Mouse (Mus musculus) hindbrain, embryonic 10.5 days (tissue): ENCODE data around the gene Tln1. TPM values are rescaled to one million over a fixed set of nuclear protein-coding genes. Genes with fewer than 3 reads are reported as not detected.

Experiments
- DNase-seq: peaks from one replicate; pipeline ENCODE4 v3.0.0-alpha.2; 2017; ENCODE audit warnings: low spot score
- H3K27ac ChIP-seq: fragments of 300-500 bp; sonication (generic); 2 replicates; pipeline ENCODE4 v1.5.1; 2016; ENCODE audit warnings: mild to moderate bottlenecking, moderate library complexity
- H3K27me3 ChIP-seq: fragments of 300-500 bp; sonication (generic); 2 replicates; pipeline ENCODE4 v1.6.1; 2016; ENCODE audit warnings: mild to moderate bottlenecking; ENCODE audit not compliant: poor library complexity, insufficient read depth, severe bottlenecking
- H3K36me3 ChIP-seq: fragments of 300-500 bp; sonication (generic); 2 replicates; pipeline ENCODE4 v1.6.1; 2016; ENCODE audit warnings: mild to moderate bottlenecking, moderate library complexity
- H3K4me1 ChIP-seq: fragments of 300-500 bp; sonication (generic); replicated peaks from 2 replicates; pipeline ENCODE4 v1.6.1; 2016; ENCODE audit warnings: mild to moderate bottlenecking
- H3K4me3 ChIP-seq: fragments of 300-500 bp; sonication (generic); 2 replicates; pipeline ENCODE4 v1.5.1; 2016; ENCODE audit warnings: mild to moderate bottlenecking, moderate library complexity
- H3K9me3 ChIP-seq: fragments of 300-500 bp; sonication (generic); 2 replicates; pipeline ENCODE4 v1.6.1; 2016; ENCODE audit warnings: mild to moderate bottlenecking, moderate library complexity
- WGBS: fragments of 180-500 bp; shearing (Covaris S2); methylation state at CpG from one replicate; pipeline ENCODE4 v1.1.7; 2016; 5-methylcytosine and 5-hydroxymethylcytosine counted together
- polyA plus RNA-seq: library from polyadenylated mRNA; unstranded; fragments of >200 nt; fragmentation: Nextera tagmentation; extraction: Ambion mirVana; gene quantifications from 2 replicates; pipeline ENCODE4 v1.2.1, GENCODE M21; 2016

Gene Tln1
- polyA plus RNA-seq, 1 experiment from 2014 or later, result 58.9 TPM

DNA sequence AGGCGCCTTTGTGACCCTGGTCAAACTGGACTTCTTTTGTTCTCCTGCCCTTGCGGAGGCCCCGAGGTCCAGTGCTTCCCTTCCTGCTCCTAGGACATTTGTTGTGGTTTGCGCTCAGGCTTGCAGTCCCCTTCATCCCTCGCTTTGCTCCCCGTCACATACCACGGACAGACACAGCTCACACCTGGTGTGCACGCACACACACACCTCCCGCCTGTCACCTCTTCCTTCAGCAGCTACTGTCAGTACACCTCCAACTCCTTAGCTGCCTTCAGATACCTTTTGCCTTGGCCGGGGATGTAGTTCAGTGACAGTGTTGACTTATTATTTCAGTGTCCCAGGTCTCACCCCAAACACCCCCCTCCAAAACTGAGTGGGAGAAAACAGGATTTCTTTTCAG, 23.2 kb upstream of the Tln1 start:
- WGBS, result 48% methylated on average over 10 of the region's 10 CpGs

GRCm38 (mm10) chr4:43584444-43585416, 22.2 kb upstream of the Tln1 start, which contains the start of gene Msmp:
Gene Msmp, minus strand, starts transcription at chr4:43584494.
- Histone ChIP-seq H3K4me1 (peaks cover 32% of the 10 kb centered on the region), H3K4me3 (no peak within 1 kb of the TSS), H3K27ac (peak within 1 kb of the TSS; percentile 8; the same call in 1 of the 2 replicates), H3K9me3 (no peaks in the 10 kb centered on the region), H3K36me3 (peaks cover 51% of the 10 kb centered on the region), H3K27me3 (no peaks in the 10 kb centered on the region)
- WGBS, result 68% methylated on average over 12 of the region's 12 CpGs
- DNase-seq, result no peak

More for the DNA sequence above, 23.2 kb upstream of the Tln1 start:
- peaks cover 29% of the 10 kb centered on the region for H3K4me1 ChIP-seq
- H3K36me3 ChIP-seq, result peaks cover 44% of the 10 kb centered on the region
- peak overlapping the region; percentile 43; the same call in 1 of the 2 replicates for H3K27ac ChIP-seq
- no peaks in the 10 kb centered on the region for H3K9me3 ChIP-seq
- no peak overlapping the region for H3K4me3 ChIP-seq
- DNase-seq, result no peak
- no peaks in the 10 kb centered on the region for H3K27me3 ChIP-seq

DNA sequence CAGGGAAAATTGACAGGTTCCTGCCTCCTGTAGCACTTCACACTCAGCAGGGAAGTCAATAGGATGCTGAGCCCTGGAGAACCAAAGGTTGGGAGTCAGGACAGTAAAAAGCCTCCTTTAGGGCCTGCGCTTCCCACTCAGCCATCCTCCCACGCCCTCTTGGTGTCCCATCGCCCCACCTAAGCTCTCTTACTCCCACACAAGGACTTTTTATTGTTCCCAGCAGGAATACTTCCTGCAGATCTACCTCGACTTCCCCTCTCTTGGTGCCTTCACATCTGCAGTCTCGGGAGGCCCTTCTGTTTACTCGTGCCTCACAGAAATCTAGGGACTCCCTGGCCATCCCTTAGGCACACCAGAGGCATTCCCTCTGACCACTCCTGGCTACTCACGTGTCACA, 20.9 kb upstream of the Tln1 start:
- H3K27me3 ChIP-seq, result no peaks in the 10 kb centered on the region
- peaks cover 51% of the 10 kb centered on the region for H3K36me3 ChIP-seq
- no peak for DNase-seq
- H3K27ac ChIP-seq, result no peak overlapping the region
- no peaks in the 10 kb centered on the region for H3K9me3 ChIP-seq
- H3K4me3 ChIP-seq, result no peak overlapping the region
- peaks cover 39% of the 10 kb centered on the region for H3K4me1 ChIP-seq
- 68% methylated on average over 7 of the region's 7 CpGs for WGBS

DNA sequence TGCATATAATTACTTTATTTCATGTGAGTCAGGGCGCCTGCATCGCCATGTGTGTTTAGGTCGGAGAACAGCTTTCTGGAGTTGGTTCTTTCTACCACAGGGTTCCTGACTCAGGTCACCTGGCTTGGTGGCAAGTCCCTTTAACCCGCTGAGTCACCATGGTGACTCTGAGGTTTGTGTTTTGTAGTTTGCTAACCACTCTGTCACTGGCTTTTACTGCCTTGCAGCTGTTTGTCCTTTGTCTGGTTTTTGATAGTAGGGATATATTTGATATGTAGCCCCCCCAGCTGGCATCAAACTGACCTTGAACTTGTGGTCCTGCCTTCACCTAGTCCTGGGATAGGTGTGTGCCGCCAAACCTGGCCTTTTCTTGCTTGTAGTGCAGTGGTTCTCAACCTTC, 19.8 kb upstream of the Tln1 start:
- Histone ChIP-seq H3K27ac (no peak overlapping the region), H3K4me1 (peaks cover 48% of the 10 kb centered on the region), H3K36me3 (peaks cover 51% of the 10 kb centered on the region), H3K27me3 (no peaks in the 10 kb centered on the region), H3K4me3 (no peak overlapping the region), H3K9me3 (no peaks in the 10 kb centered on the region)
- DNase-seq, result no peak
- WGBS, result 92% methylated on average over 5 of the region's 5 CpGs

DNA sequence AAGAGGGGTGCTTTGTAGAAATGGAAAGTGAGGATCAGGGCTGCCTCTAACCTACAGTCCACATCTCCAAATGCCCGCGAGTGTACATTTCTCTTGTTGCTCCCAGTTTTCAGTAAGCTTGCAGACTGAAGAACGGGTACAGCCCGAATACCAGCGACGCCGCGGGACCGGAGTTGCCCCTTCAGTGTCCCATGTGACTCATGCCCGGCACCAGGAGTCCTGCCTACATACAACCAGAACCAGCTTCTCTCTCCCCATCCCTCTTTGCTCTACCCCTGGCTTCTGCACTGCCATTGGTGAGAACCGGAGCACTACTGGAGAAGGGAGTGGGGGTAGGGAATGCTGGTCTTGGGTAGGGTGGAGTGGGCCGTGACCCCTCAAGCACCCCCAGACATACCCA, 18.9 kb upstream of the Tln1 start:
- Histone ChIP-seq H3K9me3 (no peaks in the 10 kb centered on the region), H3K36me3 (peaks cover 57% of the 10 kb centered on the region), H3K27ac (no peak overlapping the region), H3K27me3 (no peaks in the 10 kb centered on the region), H3K4me3 (no peak overlapping the region), H3K4me1 (peaks cover 54% of the 10 kb centered on the region)
- WGBS, result 97% methylated on average over 12 of the region's 12 CpGs
- no peak for DNase-seq

- 93% methylated on average over 5 of the region's 5 CpGs for WGBS
- DNase-seq, result no peak
- no peaks in the 10 kb centered on the region for H3K9me3 ChIP-seq
- H3K36me3 ChIP-seq, result peaks cover 58% of the 10 kb centered on the region
- no peak overlapping the region for H3K27ac ChIP-seq
- peaks cover 54% of the 10 kb centered on the region for H3K4me1 ChIP-seq
- no peaks in the 10 kb centered on the region for H3K27me3 ChIP-seq
- no peak overlapping the region for H3K4me3 ChIP-seq
Measured at GRCm38 (mm10) chr4:43580721-43581120, 18.2 kb upstream of the Tln1 start.

- WGBS, result 81% methylated on average over 6 of the region's 6 CpGs
- peaks cover 54% of the 10 kb centered on the region for H3K36me3 ChIP-seq
Measured at GRCm38 (mm10) chr4:43579731-43580130, 17.2 kb upstream of the Tln1 start.

DNA sequence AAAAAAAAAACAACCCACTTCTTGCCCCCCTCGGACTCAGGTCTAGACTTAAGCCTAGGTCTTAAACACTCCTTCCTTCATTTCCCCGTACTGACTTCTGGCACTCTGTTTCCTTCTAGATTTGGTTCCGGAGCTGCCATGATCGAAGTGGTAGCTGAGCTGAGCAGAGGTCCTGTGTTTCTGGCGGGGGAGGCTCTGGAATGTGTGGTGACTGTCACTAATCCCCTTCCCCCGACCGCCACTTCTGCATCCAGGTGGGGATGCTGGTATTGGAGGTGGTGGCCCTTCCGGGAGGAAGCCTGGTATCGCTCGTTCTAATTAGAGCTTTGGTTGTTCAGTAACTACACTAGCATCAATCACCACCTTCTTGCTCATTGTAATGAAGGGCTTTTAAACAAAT, 16.8 kb upstream of the Tln1 start:
- 12% methylated on average over 10 of the region's 10 CpGs for WGBS
- Histone ChIP-seq H3K27me3 (no peaks in the 10 kb centered on the region), H3K4me3 (peak overlapping the region; percentile 93), H3K4me1 (peaks cover 49% of the 10 kb centered on the region), H3K9me3 (no peaks in the 10 kb centered on the region), H3K36me3 (peaks cover 52% of the 10 kb centered on the region), H3K27ac (peak overlapping the region; percentile 96)
- no peak for DNase-seq

More at GRCm38 (mm10) chr4:43579731-43580130, 17.2 kb upstream of the Tln1 start:
- no peaks in the 10 kb centered on the region for H3K27me3 ChIP-seq
- peak overlapping the region; percentile 93 for H3K4me3 ChIP-seq
- no peaks in the 10 kb centered on the region for H3K9me3 ChIP-seq
- no peak for DNase-seq
- H3K4me1 ChIP-seq, result peaks cover 54% of the 10 kb centered on the region
- no peak overlapping the region for H3K27ac ChIP-seq

GRCm38 (mm10) chr4:43578376-43579204, 16.1 kb upstream of the Tln1 start, which contains the start of the genes Rgp1 and Gba2:
Gene Rgp1, plus strand, starts transcription at chr4:43578715.
Gene Gba2, minus strand, starts transcription at chr4:43578873.
- peaks cover 52% of the 10 kb centered on the region for H3K36me3 ChIP-seq
- DNase-seq, result peak; percentile 88
- H3K4me3 ChIP-seq, result peak within 1 kb of the TSS; percentile 93
- peak within 1 kb of the TSS; percentile 96 for H3K27ac ChIP-seq
- H3K9me3 ChIP-seq, result no peaks in the 10 kb centered on the region
- no peaks in the 10 kb centered on the region for H3K27me3 ChIP-seq
- under 1% methylated on average over 76 of the region's 76 CpGs for WGBS
- peaks cover 46% of the 10 kb centered on the region for H3K4me1 ChIP-seq

GRCm38 (mm10) chr4:43577237-43577881, 14.9 kb upstream of the Tln1 start:
- DNase-seq, result no peak
- no peak overlapping the region for H3K27ac ChIP-seq

DNA sequence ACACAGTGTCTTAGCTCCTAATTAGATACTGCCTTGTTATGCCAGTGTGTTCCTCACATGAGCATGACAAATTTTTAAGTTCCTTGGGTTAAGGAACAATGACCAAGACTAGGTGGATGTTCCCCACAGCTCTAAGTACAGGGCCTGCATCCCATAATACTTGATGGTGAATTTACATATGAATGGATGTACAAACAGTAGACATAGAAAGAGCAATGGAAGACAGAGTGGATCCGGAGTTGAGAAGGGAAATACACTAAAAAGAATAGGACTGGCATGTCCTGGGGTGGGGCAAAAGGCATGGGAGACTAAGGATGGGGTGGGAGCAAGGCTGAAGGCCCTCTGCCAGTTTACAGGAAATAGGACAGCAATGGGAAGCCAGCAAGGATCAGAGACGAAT, 12.9 kb upstream of the Tln1 start:
- Histone ChIP-seq H3K27ac (no peak overlapping the region), H3K27me3 (no peaks in the 10 kb centered on the region), H3K4me1 (peaks cover 46% of the 10 kb centered on the region), H3K36me3 (peaks cover 52% of the 10 kb centered on the region), H3K9me3 (no peaks in the 10 kb centered on the region), H3K4me3 (peak overlapping the region; percentile 22)
- no peak for DNase-seq
- 73% methylated on average over 2 of the region's 2 CpGs for WGBS

More at GRCm38 (mm10) chr4:43577237-43577881, 14.9 kb upstream of the Tln1 start:
- Histone ChIP-seq H3K9me3 (no peaks in the 10 kb centered on the region), H3K4me3 (peak overlapping the region; percentile 93), H3K36me3 (peaks cover 52% of the 10 kb centered on the region), H3K4me1 (peaks cover 46% of the 10 kb centered on the region), H3K27me3 (no peaks in the 10 kb centered on the region)
- WGBS, result 57% methylated on average over 8 of the region's 8 CpGs

DNA sequence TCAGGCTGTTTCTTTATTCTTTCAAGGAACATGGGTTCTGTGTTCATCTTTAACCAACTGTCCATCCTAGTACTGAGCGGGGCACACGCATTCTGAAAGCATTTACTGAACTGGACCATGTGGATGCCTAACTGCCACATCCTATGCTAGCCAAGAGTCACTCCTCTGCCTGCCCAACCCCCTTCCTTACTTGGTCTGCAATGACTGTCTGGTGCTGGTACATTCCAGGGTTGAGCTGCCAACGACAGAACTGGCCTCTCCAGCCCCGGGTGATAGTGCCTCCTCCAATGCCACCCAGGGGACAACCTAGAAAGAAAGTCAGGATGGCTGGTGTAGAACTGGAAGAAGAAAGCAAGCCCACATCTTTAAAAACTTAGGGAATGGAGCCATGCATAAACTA, 11.1 kb upstream of the Tln1 start:
- WGBS, result 95% methylated on average over 4 of the region's 4 CpGs
- Histone ChIP-seq H3K27me3 (no peaks in the 10 kb centered on the region), H3K27ac (no peak overlapping the region), H3K36me3 (peaks cover 66% of the 10 kb centered on the region), H3K9me3 (no peaks in the 10 kb centered on the region), H3K4me1 (peaks cover 36% of the 10 kb centered on the region), H3K4me3 (no peak overlapping the region)
- DNase-seq, result no peak
